Mouse (Mus musculus) E14TG2a.4 (cell line): ENCODE measurements around the gene Gm45808.
"Not testable (repeated sequence)": the region's sequence is repeated elsewhere in the genome, so short reads cannot be mapped to it uniquely, and the experiment has no call there.

Experiments used
- H3K27me3 ChIP-seq: 2 replicates; pipeline ENCODE4 v1.6.1; 2014; ENCODE audit warnings: low read length, control low read depth; ENCODE audit not compliant: insufficient read depth
- H3K36me3 ChIP-seq: 2 replicates; pipeline ENCODE4 v1.6.1; 2014; ENCODE audit warnings: low read length, control low read depth; ENCODE audit not compliant: insufficient read depth
- H3K4me1 ChIP-seq: replicated peaks from 2 replicates; pipeline ENCODE4 v1.6.1; 2014; ENCODE audit warnings: low read depth, low read length, control low read depth
- H3K4me3 ChIP-seq: replicated peaks from 2 replicates; pipeline ENCODE4 v1.5.1; 2014; ENCODE audit warnings: mild to moderate bottlenecking, low read length
- H3K9me3 ChIP-seq: 2 replicates; pipeline ENCODE4 v1.6.1; 2014; ENCODE audit warnings: low read length, control low read depth
- CTCF ChIP-seq: conservative IDR thresholded peaks from 2 replicates; pipeline ENCODE4 v1.5.1; 2014; ENCODE audit warnings: low read length
- NANOG ChIP-seq: IDR thresholded peaks from 2 replicates; pipeline ENCODE4 v1.6.1; 2014; ENCODE audit warnings: borderline replicate concordance, low read length, mixed read lengths
- POU5F1 ChIP-seq: IDR thresholded peaks from 2 replicates; pipeline ENCODE4 v1.6.1; 2014; ENCODE audit warnings: low read length, borderline replicate concordance

Gm45808 gene

DNA sequence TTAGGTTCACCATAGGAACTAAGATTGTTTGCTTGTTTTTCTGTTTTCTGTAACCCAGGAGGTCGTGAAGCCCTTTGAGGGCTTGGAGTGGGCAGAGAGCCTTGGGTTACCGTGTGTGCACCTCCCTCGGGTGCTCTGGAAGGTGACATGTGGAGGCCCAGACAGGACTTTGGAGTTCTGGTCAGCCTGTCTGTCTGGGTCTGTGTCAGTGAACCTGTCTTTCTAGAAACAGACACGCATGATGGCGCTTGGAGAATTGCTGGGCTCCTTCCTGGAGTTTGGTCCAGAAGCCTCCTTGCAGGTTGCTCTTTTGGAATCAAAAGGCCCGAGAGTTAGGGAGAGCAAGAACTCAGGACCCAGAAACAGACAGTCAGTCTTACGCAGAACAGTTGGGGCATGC, 26.2 kb downstream of the Gm45808 start:
- Histone ChIP-seq H3K9me3 (no peaks in the 10 kb centered on the region), H3K4me1 (peaks cover 69% of the 10 kb centered on the region)
- TF ChIP-seq NANOG (no peak), POU5F1 (no peak), CTCF (no peak)

GRCm38 (mm10) chr7:45459564-45460140, 27.0 kb downstream of the Gm45808 start, which contains the start of gene Ftl1:
Gene Ftl1 (minus strand): TSS chr7:45459884.
- not testable (repeated sequence) for H3K27me3 ChIP-seq

More for the DNA sequence above, 26.2 kb downstream of the Gm45808 start:
- H3K36me3 ChIP-seq = peaks cover 83% of the 10 kb centered on the region
- no peaks in the 10 kb centered on the region for H3K27me3 ChIP-seq
- peak overlapping the region; percentile 76 for H3K4me3 ChIP-seq

DNA sequence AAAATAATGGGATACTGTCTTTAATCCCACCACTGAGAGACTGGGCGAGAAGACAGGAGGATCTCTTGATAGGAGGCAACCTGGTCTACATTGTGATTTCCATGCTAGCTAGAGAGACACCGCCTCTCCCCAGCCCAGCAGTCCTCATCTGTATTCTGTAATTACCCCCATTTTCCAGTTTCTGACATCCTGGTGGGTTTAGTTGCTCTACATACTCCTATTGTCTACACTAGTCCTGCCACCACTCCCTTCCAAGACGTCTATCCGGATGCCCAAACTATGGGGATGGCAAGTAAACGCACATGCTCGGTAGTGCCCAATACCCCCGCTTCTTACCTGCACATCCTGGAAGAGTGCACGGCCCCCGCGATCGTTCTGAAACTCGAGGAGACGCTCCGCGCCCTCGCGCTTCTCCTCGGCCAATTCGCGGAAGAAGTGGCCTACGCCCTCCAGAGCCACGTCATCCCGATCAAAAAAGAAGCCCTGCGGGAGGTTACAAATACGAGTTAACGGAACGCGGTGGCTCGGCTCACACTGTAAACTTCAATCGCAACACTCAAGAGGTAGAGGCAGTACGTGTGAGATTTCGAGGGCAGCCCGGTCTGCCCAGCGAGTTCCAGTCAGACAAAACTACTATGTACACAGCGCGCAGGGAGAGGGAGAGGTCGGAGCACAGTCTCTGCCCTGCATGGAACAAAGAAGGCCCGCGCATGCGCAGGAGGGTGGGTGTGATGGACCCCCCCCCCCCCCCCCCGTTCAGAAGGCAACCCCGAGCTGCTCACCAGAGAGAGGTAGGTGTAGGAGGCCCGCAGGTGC, 27.7 kb downstream of the Gm45808 start:
- Histone ChIP-seq H3K9me3 (no peaks in the 10 kb centered on the region), H3K36me3 (peaks cover 81% of the 10 kb centered on the region), H3K27me3 (no peaks in the 10 kb centered on the region), H3K4me3 (peak overlapping the region; percentile 96), H3K4me1 (peaks cover 67% of the 10 kb centered on the region)
- no peak for TF ChIP-seq CTCF

More at GRCm38 (mm10) chr7:45459564-45460140, 27.0 kb downstream of the Gm45808 start, which contains the start of gene Ftl1:
- peaks cover 83% of the 10 kb centered on the region for H3K36me3 ChIP-seq
- peak within 1 kb of the TSS; percentile 96 for H3K4me3 ChIP-seq
- H3K4me1 ChIP-seq = peaks cover 69% of the 10 kb centered on the region
- H3K9me3 ChIP-seq = not testable (repeated sequence)

GRCm38 (mm10) chr7:45457204-45458060, 29.2 kb downstream of the Gm45808 start:
- TF ChIP-seq CTCF (no peak), NANOG (no peak), POU5F1 (no peak)
- H3K4me3 ChIP-seq = peak overlapping the region; percentile 96
- no peaks in the 10 kb centered on the region for H3K9me3 ChIP-seq
- no peaks in the 10 kb centered on the region for H3K27me3 ChIP-seq
- peaks cover 78% of the 10 kb centered on the region for H3K36me3 ChIP-seq
- peaks cover 53% of the 10 kb centered on the region for H3K4me1 ChIP-seq

DNA sequence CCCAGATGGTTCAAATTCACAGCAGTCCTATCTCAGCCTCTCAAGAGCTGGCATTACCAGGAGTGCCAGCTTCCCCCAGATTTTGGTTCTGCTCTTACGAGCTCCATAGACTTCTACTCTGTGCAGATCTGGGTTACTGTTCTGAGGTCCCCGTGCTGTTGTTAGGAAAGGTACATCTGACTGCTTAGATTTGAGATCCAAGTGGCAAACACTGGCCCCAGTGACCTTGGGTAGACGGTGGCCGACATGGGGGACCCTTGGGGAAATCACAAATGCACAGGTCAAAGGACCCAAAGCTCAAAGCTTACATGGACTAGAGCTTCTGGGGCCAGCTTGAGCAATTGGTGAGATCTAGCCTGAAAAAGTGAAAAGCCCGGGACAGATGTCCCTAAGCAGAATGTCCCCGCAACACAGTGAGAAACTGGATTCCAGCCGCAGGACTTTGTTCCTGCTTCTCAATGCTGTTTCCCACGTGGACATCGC, 29.8 kb downstream of the Gm45808 start:
- Histone ChIP-seq H3K4me1 (peaks cover 53% of the 10 kb centered on the region), H3K9me3 (no peaks in the 10 kb centered on the region), H3K4me3 (peak overlapping the region; percentile 96), H3K36me3 (peaks cover 80% of the 10 kb centered on the region), H3K27me3 (no peaks in the 10 kb centered on the region)
- TF ChIP-seq POU5F1 = no peak
- no peak for TF ChIP-seq CTCF
- no peak for TF ChIP-seq NANOG

DNA sequence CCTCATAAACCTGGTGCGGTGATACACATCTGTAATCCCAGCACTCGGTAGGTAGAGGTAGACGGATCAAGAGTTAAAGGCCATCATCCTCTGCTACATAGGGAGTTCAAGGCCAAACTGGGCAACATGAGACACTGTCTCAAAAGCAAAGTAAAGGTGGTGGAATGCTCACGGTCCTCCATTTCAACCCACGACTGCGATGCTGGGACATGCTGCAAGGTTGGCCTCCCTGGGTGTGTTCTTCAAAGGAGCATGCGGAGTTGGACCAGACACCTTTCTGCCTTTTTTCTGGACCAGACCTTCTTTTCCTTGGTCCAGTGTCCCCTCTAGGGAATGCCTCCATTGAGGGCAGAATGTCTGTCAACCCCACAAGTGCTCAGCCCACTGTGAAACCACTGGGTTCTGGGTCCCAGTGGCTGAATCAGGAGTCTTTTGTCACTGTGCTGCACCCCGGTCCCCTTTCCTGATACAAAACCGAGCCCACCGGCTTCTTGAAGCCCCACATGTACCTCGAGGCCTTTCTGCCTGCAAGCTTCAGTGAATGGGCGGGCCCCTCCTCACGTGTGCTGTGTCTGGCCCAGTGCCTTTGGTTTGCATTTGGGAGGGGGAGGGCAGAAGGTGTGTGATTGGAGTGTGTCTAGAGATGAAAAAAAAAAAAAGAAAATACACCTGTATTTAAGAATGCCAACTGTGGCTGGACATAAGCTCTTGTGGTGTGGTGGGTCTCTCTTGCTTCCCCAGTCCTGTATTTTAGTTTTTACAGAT, 30.5 kb downstream of the Gm45808 start:
- Histone ChIP-seq H3K9me3 (no peaks in the 10 kb centered on the region), H3K4me1 (peaks cover 54% of the 10 kb centered on the region), H3K36me3 (peaks cover 80% of the 10 kb centered on the region), H3K27me3 (no peaks in the 10 kb centered on the region), H3K4me3 (0 out of 2 replicates have a peak overlapping the region, but pooled peaks have one; percentile 13)
- TF ChIP-seq POU5F1 (no peak), CTCF (no peak), NANOG (no peak)

DNA sequence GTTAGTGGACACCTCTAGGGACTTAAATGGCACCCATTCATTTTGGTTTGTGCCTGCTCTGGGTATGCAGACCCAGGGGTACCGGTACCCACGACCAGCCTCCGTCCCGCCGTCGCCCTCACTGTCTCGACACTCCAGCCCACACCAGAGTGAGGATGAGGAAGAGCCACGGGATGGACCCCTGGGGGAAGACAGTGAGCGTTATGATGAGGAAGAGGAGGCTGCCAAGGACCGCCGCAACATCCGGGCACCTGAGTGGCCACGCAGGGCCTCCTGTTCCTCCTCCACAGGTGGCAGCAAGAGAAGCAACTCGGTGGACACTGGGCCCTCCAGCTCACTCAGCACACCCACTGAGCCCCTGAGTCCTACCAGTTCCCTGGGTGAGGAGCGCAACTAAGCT, 31.6 kb downstream of the Gm45808 start:
- H3K27me3 ChIP-seq = no peaks in the 10 kb centered on the region
- no peak for TF ChIP-seq POU5F1
- TF ChIP-seq NANOG = no peak
- no peak for TF ChIP-seq CTCF
- H3K36me3 ChIP-seq = peaks cover 75% of the 10 kb centered on the region
- H3K4me3 ChIP-seq = peak overlapping the region; percentile 65
- H3K9me3 ChIP-seq = no peaks in the 10 kb centered on the region
- H3K4me1 ChIP-seq = peaks cover 49% of the 10 kb centered on the region
